Comparison of ENCODE assay signal across 17 mouse cellular contexts in genomic region chr11:61618131-61618530, GRCm38 (mm10). TPM values are rescaled to one million over a fixed set of nuclear protein-coding genes. Genes with fewer than 3 reads are reported as not detected.
DNase-seq lines count a peak whose midpoint lies in the region; TF ChIP-seq lines count a peak whose summit lies in the region.
"Had no signal": no experiment of that assay in that cellular context is flagged by ENCODE, and none has a peak within 500 bp of the region (broad histone marks: within the 10 kb centered on the region; RNA-seq: fewer than 3 reads in every experiment).

No protein-coding gene starts in this region.

- peak; percentile 76 for DNase-seq in gastrocnemius, adult 18-20 months (ENCODE audit: low spot score)
- DNase-seq in gastrocnemius, postnatal 10 days, result no peak
- peak; percentile 35 for DNase-seq in lung, adult 2 months
- DNase-seq in lung, postnatal 25 days (ENCODE audit: low spot score), result no peak
- DNase-seq in heart, postnatal 25 days (ENCODE audit: low spot score), result peak; percentile 52
- no peak for DNase-seq in cerebellum, adult 11 months
- DNase-seq in embryo, embryonic 9.5 days (ENCODE audit: extremely low spot score), result no peak
- DNase-seq: adrenal gland, postnatal 10 days; cerebellum, postnatal 36 days; right cerebral cortex, postnatal 4 days had no signal

- TF ChIP-seq CTCF in lung, adult 2 months (IDR thresholded peaks at IDR 0.05; ENCODE audit: insufficient read depth, low read length), result no peak
- TF ChIP-seq CTCF in small intestine, adult 2 months (IDR thresholded peaks at IDR 0.05; ENCODE audit: extremely low read depth, insufficient read length, insufficient replicate concordance, low read depth, low read length), result no peak

- no peak for TF ChIP-seq POLR2A in lung, adult 2 months (IDR thresholded peaks at IDR 0.05; ENCODE audit: borderline replicate concordance, extremely low read depth, low read depth, low read length)
- TF ChIP-seq POLR2A in small intestine, adult 2 months (IDR thresholded peaks at IDR 0.05; ENCODE audit: low read depth, low read length), result no peak

- peaks cover 18% of the 10 kb centered on the region for H3K4me1 ChIP-seq in lung, adult 2 months (ENCODE audit: control insufficient read depth, insufficient read depth, low read length)
- peaks cover 6% of the 10 kb centered on the region; the same call in 1 of the 2 replicates for H3K4me1 ChIP-seq in small intestine, adult 2 months (ENCODE audit: control insufficient read depth, insufficient read depth, insufficient read length, low read length)

- H3K36me3 ChIP-seq in small intestine, adult 2 months (ENCODE audit: control insufficient read depth, insufficient read depth, low read length), result no peaks in the 10 kb centered on the region
- H3K36me3 ChIP-seq: embryonic facial prominence, embryonic 13.5 days; liver, embryonic 15.5 days had no signal

- 55% methylated on average over 8 of the region's 8 CpGs for WGBS in lung, adult 2 months
- WGBS in small intestine, adult 2 months, result 80% methylated on average over 8 of the region's 8 CpGs

- intact Hi-C loops in heart, postnatal 25 days (cut with DNase I), result loop anchor here (2.0 to 5.0 kb wide), 2 partner anchors 39 to 201 kb away; partner anchors contain the start of gene Epn2

- H3K4me3 ChIP-seq in lung, adult 2 months (replicated peaks; ENCODE audit: extremely low read depth, low read depth, low read length), result peak overlapping the region; percentile 2
- no peak overlapping the region for H3K4me3 ChIP-seq in small intestine, adult 2 months (ENCODE audit: low read depth, low read length)
- H3K4me3 ChIP-seq: embryonic facial prominence, embryonic 13.5 days; forebrain, embryonic 13.5 days; liver, embryonic 15.5 days; megakaryocyte, embryonic 14.5 days had no signal

- no peaks in the 10 kb centered on the region for H3K27me3 ChIP-seq in small intestine, adult 2 months (ENCODE audit: control insufficient read depth, insufficient read depth, low read length)
- H3K27me3 ChIP-seq: embryonic facial prominence, embryonic 13.5 days; forebrain, embryonic 13.5 days had no signal

- peak overlapping the region; percentile 28; the same call in 1 of the 2 replicates for H3K27ac ChIP-seq in small intestine, adult 2 months (ENCODE audit: insufficient read depth, low read depth, low read length)
- H3K27ac ChIP-seq: embryonic facial prominence, embryonic 13.5 days; forebrain, embryonic 13.5 days; hindbrain, postnatal 0 days; liver, embryonic 15.5 days had no signal

RNA-seq across cellular contexts. Expression of gene Grap, which starts 34.9 kb away (rescaled TPM):
- 1 to 10 TPM; 2.0 to 2.7 TPM for total RNA-seq in gastrocnemius, adult 18-20 months (2021)
- 1 to 10 TPM; 7.0 to 8.0 TPM for total RNA-seq in gastrocnemius, postnatal 10 days (2021)
- 77.0 and 86.0 TPM in 2 replicates for polyA plus RNA-seq in lung, adult 2 months (2012; rRNA removed)
- total RNA-seq in heart, postnatal 25 days (2021), result 10 to 100 TPM; 11.4 to 13.0 TPM
- polyA plus RNA-seq in small intestine, adult 2 months (2012; rRNA removed), result 3.4 and 7.7 TPM in 2 replicates

RNA-seq across cellular contexts. Expression of gene Epn2, which starts 38.6 kb away (rescaled TPM):
- 10 to 100 TPM; 23.2 to 25.1 TPM for total RNA-seq in gastrocnemius, adult 18-20 months (2021)
- 10 to 100 TPM; 25.0 to 29.2 TPM for total RNA-seq in gastrocnemius, postnatal 10 days (2021)
- 74.0 and 84.5 TPM in 2 replicates for polyA plus RNA-seq in lung, adult 2 months (2012; rRNA removed)
- 10 to 100 TPM; 23.7 to 27.0 TPM for total RNA-seq in heart, postnatal 25 days (2021)
- polyA plus RNA-seq in small intestine, adult 2 months (2012; rRNA removed), result 4.2 and 7.9 TPM in 2 replicates
- total RNA-seq: granulocyte monocyte progenitor cell, adult 5-6 weeks had no signal

Comparison
In these comparisons a context has a peak if more than half of its experiments do, and no peak if none do; other contexts are left out.
1. DNase-seq: peak in gastrocnemius, adult 18-20 months (single experiment), lung, adult 2 months (single experiment) and heart, postnatal 25 days (single experiment); none in gastrocnemius, postnatal 10 days (single experiment), lung, postnatal 25 days (single experiment), cerebellum, adult 11 months (single experiment) and embryo, embryonic 9.5 days (single experiment).